Mouse (Mus musculus): ENCODE measurements at regions not wholly inside any gene's neighbourhood (a gene's known extent, or its start where the extent isn't known, plus 50 kb on each side); places are given as distances from the start of the nearest gene placed in this dataset.

DNA sequence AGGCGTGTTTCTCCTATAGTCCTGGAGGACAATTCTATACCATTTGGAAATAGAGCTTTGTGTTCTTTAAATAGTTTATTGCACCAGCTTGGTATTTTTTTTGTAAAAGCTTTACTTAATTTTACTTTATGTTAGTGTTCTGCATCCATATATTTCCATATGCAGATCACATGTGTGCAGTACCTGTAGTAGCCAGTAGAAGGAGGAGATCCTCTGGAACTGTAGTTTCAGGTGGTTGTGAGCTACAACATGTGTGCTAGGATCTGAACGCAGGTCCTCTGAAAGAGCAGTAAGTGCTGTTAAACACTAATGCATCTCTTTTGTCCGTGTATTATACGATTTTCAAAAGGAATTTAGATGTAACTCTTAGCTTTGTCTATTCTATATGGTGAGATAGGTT lies 335.2 kb downstream of the Gm21750 start:
- no peak for DNase-seq

DNA sequence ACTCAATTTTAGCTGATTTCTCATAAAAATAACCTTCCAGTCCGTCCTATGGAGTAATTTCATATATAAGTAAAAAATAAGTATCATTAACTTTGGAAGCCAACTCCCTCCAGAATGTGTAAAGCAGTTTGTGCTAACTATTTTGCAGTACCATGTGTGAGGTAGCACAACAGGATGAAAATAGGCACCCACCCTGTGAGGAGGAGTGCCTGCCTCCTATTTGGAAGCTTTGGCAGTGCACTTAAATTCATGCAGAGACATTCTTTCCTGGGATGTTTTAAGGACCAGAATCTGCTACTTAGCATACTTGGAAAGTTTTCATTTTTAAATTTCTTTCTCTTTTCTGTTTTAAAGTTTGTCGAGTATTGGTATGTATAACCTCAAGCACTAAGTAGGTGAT lies 336.8 kb downstream of the Gm21750 start:
- no peak for DNase-seq

- DNase-seq, result no peak
Observed at GRCm38 (mm10) chr14:73999409-73999909, 338.4 kb downstream of the Gm21750 start.

GRCm38 (mm10) chr14:74006911-74007310 lies 345.9 kb downstream of the Gm21750 start:
- DNase-seq, result no peak

- no peak for DNase-seq
Observed at GRCm38 (mm10) chr14:74011555-74011954, 350.5 kb downstream of the Gm21750 start.

GRCm38 (mm10) chr14:74019421-74019820 lies 358.4 kb downstream of the Gm21750 start:
- no peak for DNase-seq

- no peak for DNase-seq
Observed at GRCm38 (mm10) chr14:74047009-74047694, 386.1 kb downstream of the Gm21750 start.

- DNase-seq, result no peak
Observed at GRCm38 (mm10) chr14:74047695-74048280, 386.8 kb downstream of the Gm21750 start.

DNA sequence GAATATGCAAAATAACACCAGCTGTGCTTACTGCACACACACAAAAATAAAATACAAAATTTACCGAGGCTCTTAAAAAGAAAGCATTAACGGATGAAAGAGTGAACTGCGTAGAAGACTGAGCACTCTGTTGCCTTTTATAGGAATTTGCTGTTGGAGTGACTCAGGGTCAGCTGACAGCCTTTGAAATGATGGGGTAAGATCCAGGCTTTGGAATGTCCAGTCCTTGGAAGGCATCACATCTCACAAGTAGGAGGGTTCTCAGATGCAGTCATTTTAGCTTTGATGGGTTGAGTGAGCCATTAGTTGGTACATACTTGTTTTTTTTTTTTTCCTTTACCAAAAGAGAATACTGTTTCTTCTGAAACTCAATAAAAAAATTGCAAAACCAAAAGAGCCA lies 387.4 kb downstream of the Gm21750 start:
- no peak for DNase-seq

GRCm38 (mm10) chr14:74066051-74066450 lies 405.0 kb downstream of the Gm21750 start:
- no peak for DNase-seq

DNA sequence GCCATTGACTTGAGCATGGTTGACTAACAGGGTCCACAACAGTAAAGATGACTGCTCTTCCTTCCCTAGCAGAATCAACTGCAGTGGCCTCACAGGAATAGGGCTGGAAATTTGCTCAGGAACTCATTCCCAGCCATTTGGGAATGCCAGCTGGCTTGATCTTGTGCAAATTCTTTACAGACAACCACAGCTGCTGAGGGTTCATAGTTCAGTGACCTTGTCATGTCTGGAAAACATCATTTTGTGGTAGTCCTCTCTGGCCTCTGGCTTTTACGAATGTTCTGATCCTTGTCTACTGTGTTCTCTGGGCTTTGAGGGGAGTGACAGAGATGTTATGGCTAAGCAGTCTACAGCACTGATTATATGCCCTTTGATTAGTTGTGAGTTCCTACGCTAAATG lies 432.0 kb downstream of the Gm21750 start:
- DNase-seq, result no peak

- DNase-seq, result no peak
Observed at GRCm38 (mm10) chr14:74099696-74100095, 438.7 kb downstream of the Gm21750 start.

DNA sequence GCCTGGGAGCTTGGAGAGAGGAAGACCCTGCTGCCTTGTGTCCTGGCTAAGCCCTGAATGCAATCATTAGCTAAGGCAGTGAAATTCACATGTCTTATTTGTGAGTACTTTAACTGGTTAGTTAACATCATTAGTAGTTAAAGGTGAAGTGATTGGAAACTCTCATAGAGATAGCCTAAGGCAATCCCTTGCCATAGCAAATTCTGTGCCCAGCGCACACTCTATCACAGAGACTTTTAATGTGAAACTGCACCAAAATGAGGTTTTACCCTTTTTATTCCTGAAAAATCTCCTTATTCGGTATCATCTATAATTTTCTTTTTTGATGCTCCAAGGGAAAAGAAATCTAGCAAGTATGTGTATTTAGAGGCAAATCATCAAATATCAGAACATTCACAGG lies 451.6 kb downstream of the Gm21750 start:
- no peak for DNase-seq

GRCm38 (mm10) chr14:74113116-74113515 lies 452.1 kb downstream of the Gm21750 start:
- no peak for DNase-seq

- DNase-seq, result no peak
Observed at GRCm38 (mm10) chr14:74113556-74113955, 452.5 kb downstream of the Gm21750 start.

- no peak for DNase-seq
Observed at GRCm38 (mm10) chr14:74117686-74118085, 456.7 kb downstream of the Gm21750 start.

- no peak for DNase-seq
Observed at GRCm38 (mm10) chr14:74145202-74145700, 484.2 kb downstream of the Gm21750 start.

DNA sequence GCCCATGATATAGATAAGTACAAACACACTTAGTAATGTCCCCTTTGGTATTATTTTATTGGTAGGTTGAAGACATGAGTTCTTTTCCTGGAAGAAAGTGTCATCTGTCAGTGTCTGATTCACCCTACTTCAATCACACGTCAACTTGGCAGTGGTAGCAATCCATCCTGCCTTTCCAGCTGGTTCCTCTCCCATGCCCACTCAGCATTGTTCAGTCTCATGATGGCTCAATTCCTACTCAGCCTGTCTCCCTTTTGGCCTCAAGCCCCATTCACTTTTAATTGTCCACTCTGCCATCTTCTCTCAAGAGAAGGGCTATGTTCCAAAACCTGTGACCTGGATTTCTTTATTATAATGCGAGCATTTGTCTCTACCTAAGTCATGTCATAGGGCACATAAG lies 474.4 kb upstream of the Htr2a start:
- DNase-seq, result no peak

- no peak for DNase-seq
Observed at GRCm38 (mm10) chr14:74169131-74169875, 471.3 kb upstream of the Htr2a start.

DNA sequence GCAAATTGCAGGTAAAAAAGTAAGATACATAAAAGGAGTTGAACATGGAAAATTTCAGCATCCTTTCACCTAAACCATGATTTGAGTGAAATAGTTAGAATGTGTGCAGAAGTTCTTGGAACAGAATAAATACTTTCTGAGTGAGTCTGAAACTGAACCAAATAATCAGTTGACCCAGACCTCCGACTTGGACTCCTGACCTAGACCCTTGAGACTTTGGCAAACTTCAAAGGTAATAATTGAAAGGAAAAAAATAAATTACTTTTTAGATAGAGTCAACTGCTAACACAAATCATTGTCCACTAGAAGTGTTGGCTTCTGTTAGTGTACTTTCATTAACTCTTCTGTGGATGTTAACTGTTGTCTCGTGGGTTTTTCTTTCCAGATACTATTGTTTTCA lies 460.6 kb upstream of the Htr2a start:
- DNase-seq, result no peak

- DNase-seq, result no peak
Observed at GRCm38 (mm10) chr14:74182996-74183395, 457.6 kb upstream of the Htr2a start.

DNA sequence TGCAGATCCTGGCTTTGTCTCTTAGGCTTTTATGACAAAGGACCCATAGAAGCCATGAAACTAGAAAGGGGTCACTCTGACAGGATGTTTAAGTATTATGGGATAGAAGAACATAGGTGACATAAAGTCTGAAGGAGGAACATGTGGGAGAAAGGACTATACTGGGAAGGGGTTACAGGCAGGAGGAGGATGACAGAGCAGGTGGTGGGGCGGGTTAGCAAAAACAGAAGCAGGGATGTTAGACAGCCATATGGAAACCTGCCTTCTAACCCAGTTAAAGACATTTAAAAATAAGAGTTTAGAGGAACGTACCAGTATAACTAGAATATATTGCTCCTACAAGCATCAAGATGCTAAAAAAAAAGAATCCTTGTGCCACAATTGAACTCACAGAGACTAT lies 438.9 kb upstream of the Htr2a start:
- no peak for DNase-seq

GRCm38 (mm10) chr14:74205011-74205410 lies 435.6 kb upstream of the Htr2a start:
- DNase-seq, result no peak

DNA sequence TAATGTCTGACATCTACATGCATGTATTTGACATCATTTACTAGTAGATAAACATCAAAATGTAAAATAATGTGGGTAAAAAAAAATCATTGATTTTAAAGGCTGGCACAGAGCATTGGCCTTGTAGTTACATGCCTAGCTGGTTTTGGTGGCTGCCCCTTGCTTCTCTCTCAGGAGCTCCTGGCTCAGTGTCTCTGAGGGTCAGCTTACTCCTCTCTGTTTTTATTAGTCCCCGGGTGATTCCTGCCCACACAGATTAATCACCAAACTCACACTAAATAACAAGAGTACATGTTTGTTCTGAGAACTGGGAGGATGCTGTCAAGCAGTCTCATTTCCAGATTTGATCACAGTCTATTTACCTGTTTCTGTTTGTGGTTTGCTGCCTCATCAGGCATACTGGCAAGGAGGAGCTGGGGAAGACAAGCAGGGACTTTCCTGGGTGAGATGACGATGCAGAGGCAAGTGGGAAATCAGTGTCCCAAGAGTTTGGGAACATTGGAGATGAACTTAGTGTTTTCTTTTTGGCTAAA lies 422.7 kb upstream of the Htr2a start:
- no peak for DNase-seq

Data from B cell, adult 2 months (primary cell).